Mouse (Mus musculus) heart, embryonic 10.5 days (tissue): ENCODE data around the gene Ccdc63. TPM values are rescaled to one million over a fixed set of nuclear protein-coding genes. Genes with fewer than 3 reads are reported as not detected.
"Not testable (repeated sequence)": the region's sequence is repeated elsewhere in the genome, so short reads cannot be mapped to it uniquely, and the experiment has no call there.

ENCODE experiments used
- DNase-seq: peaks from one replicate; pipeline ENCODE4 v3.0.0-alpha.2; 2017; ENCODE audit warnings: low spot score
- H3K27ac ChIP-seq: fragments of 300-500 bp; sonication (generic); 2 replicates; pipeline ENCODE4 v1.5.1; 2016; ENCODE audit warnings: mild to moderate bottlenecking
- H3K27me3 ChIP-seq: fragments of 300-500 bp; sonication (generic); 2 replicates; pipeline ENCODE4 v1.6.1; 2016; ENCODE audit warnings: mild to moderate bottlenecking; ENCODE audit not compliant: poor library complexity, insufficient read depth, severe bottlenecking
- H3K36me3 ChIP-seq: fragments of 300-500 bp; sonication (generic); 2 replicates; pipeline ENCODE4 v1.6.1; 2016; ENCODE audit warnings: mild to moderate bottlenecking, moderate library complexity
- H3K4me1 ChIP-seq: fragments of 300-500 bp; sonication (generic); 2 replicates; pipeline ENCODE4 v1.6.1; 2016; ENCODE audit warnings: mild to moderate bottlenecking
- H3K4me3 ChIP-seq: fragments of 300-500 bp; sonication (generic); 2 replicates; pipeline ENCODE4 v1.5.1; 2016; ENCODE audit warnings: mild to moderate bottlenecking, moderate library complexity
- H3K9me3 ChIP-seq: fragments of 300-500 bp; sonication (generic); 2 replicates; pipeline ENCODE4 v1.6.1; 2016; ENCODE audit warnings: mild to moderate bottlenecking, moderate library complexity
- WGBS: fragments of 180-500 bp; shearing (Covaris S2); methylation state at CpG from one replicate; pipeline ENCODE4 v1.1.7; 2016; 5-methylcytosine and 5-hydroxymethylcytosine counted together
- polyA plus RNA-seq: library from polyadenylated mRNA; unstranded; fragments of >200 nt; fragmentation: Nextera tagmentation; extraction: Ambion mirVana; gene quantifications from 2 replicates; pipeline ENCODE4 v1.2.1, GENCODE M21; 2016

Gene Ccdc63
- 0.20 and 0.39 TPM in 2 replicates for polyA plus RNA-seq

- Histone ChIP-seq H3K4me1 (peaks cover 25% of the 10 kb centered on the region), H3K36me3 (no peaks in the 10 kb centered on the region), H3K27me3 (no peaks in the 10 kb centered on the region), H3K27ac (no peak within 1 kb of the TSS), H3K4me3 (no peak within 1 kb of the TSS), H3K9me3 (no peaks in the 10 kb centered on the region)
- no peak for DNase-seq
- WGBS, result 91% methylated on average over 3 of the region's 3 CpGs
Measured at GRCm38 (mm10) chr5:122140723-122141122, at the start of gene Ccdc63. Gene Ccdc63 (minus strand): TSS chr5:122140823.

GRCm38 (mm10) chr5:122189115-122189514 is 48.5 kb upstream of the Ccdc63 start:
- no peak overlapping the region for H3K4me3 ChIP-seq
- no peak for DNase-seq
- H3K36me3 ChIP-seq, result no peaks in the 10 kb centered on the region
- H3K9me3 ChIP-seq, result no peaks in the 10 kb centered on the region
- H3K4me1 ChIP-seq, result no peaks in the 10 kb centered on the region
- no peak overlapping the region for H3K27ac ChIP-seq
- H3K27me3 ChIP-seq, result no peaks in the 10 kb centered on the region
- WGBS, result 52% methylated on average over 3 of the region's 3 CpGs

DNA sequence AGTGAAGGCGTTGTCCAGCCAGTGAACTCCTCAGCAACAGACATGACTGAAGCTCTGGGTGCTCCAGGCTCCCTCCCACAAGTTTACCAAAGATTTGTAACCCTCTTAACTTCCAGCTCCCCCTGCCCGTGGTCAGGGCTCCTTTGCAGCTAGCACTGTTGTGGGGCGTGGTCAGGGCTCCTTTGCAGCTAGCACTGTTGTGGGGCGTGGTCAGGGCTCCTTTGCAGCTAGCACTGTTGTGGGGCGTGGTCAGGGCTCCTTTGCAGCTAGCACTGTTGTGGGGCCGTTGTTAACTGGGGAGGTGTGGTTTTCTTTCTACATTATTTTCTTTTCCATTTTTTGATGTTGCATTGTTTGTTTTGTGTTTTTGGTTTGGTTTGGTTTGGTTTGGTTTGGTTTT is 44.2 kb upstream of the Ccdc63 start:
- H3K36me3 ChIP-seq, H3K4me3 ChIP-seq, H3K27me3 ChIP-seq, H3K4me1 ChIP-seq, DNase-seq, H3K9me3 ChIP-seq, H3K27ac ChIP-seq: not testable (repeated sequence)
- 89% methylated on average over 6 of the region's 6 CpGs for WGBS

DNA sequence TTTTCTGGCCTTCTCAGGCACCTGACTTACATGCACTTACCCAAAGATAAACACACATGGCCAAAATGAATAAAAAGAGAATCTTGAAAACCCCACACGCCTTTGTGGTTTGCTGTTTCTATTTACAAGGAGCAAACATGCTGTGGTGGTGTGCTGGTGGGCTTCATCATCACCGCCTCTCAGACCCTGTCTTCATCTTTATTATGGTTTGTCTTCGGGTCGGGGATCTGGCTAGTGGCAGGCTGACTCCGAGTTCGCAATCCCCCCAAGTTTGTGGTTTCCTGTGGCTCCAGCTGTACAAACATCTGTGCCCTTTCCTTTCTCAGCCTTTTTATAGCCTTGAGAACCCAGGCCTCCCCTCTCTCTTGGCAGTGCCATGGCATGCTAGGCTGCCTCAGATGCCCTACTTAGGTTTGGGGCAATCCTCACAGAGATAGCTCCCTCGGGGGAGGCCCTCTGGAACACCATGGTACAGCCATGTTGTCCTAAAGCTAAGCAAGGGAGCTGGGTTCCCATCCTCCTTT is 43.7 kb upstream of the Ccdc63 start:
- DNase-seq, result no peak
- no peak overlapping the region for H3K27ac ChIP-seq
- WGBS, result 90% methylated on average over 7 of the region's 7 CpGs

GRCm38 (mm10) chr5:122179665-122180064 is 39.0 kb upstream of the Ccdc63 start:
- WGBS, result 54% methylated on average over 6 of the region's 6 CpGs

More for the DNA sequence above, 43.7 kb upstream of the Ccdc63 start:
- Histone ChIP-seq H3K27me3 (no peaks in the 10 kb centered on the region), H3K9me3 (no peaks in the 10 kb centered on the region), H3K4me3 (no peak overlapping the region), H3K4me1 (peaks cover 6% of the 10 kb centered on the region; the same call in 1 of the 2 replicates), H3K36me3 (no peaks in the 10 kb centered on the region)

DNA sequence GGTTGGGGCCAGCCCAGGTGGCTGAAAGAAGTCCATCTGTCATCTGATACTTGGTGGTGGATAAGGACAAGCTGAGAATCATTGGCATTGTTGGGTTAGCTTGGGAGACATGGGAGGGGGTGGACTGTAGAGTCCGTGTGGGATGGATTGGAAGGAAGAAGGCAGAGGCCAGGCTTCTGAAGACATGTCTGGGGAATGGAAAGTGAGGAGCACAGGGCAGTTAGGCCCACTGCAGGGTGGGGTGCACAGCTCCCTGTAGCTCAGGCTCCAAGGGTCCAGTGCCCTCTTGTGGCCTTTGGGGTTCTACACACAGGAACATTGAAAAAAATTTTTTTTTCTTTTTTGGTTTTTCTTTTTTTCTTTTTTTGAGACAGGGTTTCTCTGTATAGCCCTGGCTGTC is 35.8 kb upstream of the Ccdc63 start:
- Histone ChIP-seq H3K27ac (no peak overlapping the region), H3K9me3 (no peaks in the 10 kb centered on the region), H3K4me1 (peaks cover 10% of the 10 kb centered on the region; the same call in 1 of the 2 replicates), H3K4me3 (no peak overlapping the region), H3K36me3 (peaks cover 47% of the 10 kb centered on the region), H3K27me3 (no peaks in the 10 kb centered on the region)
- DNase-seq, result no peak
- 42% methylated on average over 1 of the region's 1 CpGs for WGBS

More at GRCm38 (mm10) chr5:122179665-122180064, 39.0 kb upstream of the Ccdc63 start:
- H3K4me3 ChIP-seq, result no peak overlapping the region
- no peaks in the 10 kb centered on the region for H3K9me3 ChIP-seq
- H3K27me3 ChIP-seq, result no peaks in the 10 kb centered on the region
- no peak for DNase-seq
- H3K27ac ChIP-seq, result no peak overlapping the region; the same call in 1 of the 2 replicates
- peaks cover 23% of the 10 kb centered on the region for H3K36me3 ChIP-seq
- H3K4me1 ChIP-seq, result peaks cover 8% of the 10 kb centered on the region; the same call in 1 of the 2 replicates

DNA sequence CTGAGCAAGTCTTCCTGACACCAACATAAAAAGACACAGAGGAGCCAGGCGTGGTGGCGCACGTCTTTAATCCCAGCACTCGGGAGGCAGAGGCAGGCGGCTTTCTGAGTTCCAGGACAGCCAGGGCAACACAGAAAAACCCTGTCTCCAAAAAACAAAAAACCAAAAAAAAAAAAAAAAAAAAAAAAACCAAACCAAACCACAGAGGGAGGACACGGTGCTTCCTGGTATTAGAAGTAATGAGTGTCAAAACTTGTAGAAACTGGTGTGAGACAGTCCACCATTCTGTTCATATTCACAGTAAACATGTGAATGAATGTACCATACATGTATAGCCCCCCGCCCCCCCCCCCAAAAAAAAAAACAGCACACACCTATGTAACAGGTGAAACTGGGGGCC is 35.3 kb upstream of the Ccdc63 start:
- 87% methylated on average over 7 of the region's 7 CpGs for WGBS
- H3K27ac ChIP-seq, result no peak overlapping the region
- no peaks in the 10 kb centered on the region for H3K9me3 ChIP-seq
- no peak for DNase-seq
- no peak overlapping the region for H3K4me3 ChIP-seq
- H3K36me3 ChIP-seq, result peaks cover 51% of the 10 kb centered on the region
- peaks cover 13% of the 10 kb centered on the region; the same call in 1 of the 2 replicates for H3K4me1 ChIP-seq
- no peaks in the 10 kb centered on the region for H3K27me3 ChIP-seq

DNA sequence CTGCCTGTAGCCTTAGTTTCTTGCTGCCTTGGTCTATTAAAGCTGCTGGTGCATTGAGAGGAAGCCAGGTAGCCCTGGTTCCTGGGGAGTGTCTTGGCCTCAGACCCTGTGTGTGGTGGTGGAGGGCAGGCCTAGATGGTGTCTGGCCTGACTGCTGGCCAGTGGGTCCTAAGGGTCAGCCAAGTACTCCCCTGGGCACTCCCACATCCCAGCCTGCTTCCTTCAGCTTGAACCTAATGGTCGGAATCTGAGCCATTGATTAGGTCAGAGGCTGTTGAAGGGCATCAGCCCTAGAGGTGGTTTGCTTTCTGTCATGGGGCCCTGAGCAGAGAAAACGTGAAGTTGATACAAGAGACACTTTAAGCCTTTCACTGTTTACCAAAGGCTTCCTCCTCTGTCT is 34.8 kb upstream of the Ccdc63 start:
- Histone ChIP-seq H3K36me3 (peaks cover 57% of the 10 kb centered on the region), H3K27me3 (no peaks in the 10 kb centered on the region), H3K9me3 (no peaks in the 10 kb centered on the region), H3K27ac (no peak overlapping the region), H3K4me1 (peaks cover 13% of the 10 kb centered on the region; the same call in 1 of the 2 replicates), H3K4me3 (no peak overlapping the region)
- WGBS, result 65% methylated on average over 2 of the region's 2 CpGs
- DNase-seq, result no peak

DNA sequence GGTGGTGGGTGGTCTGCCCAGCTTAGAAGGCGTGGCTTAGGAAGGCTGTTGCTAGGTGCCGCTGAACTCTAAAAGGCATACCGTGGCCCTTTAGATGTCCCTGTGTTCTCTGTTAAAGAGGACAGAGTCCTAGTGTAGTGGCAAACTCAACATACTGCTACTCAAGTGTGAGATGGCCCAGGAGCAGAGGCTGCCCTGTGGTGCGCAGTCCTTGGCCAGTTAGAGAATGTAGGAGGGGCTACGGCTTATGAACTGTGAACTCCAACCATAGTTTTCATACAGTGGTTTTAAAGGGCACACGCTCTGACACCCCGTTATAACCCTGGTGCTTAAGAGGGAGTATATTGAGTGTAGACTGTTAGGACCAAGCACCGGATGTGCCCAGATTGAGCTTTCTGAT is 30.4 kb upstream of the Ccdc63 start:
- no peak for DNase-seq
- Histone ChIP-seq H3K4me1 (peaks cover 21% of the 10 kb centered on the region), H3K27ac (no peak overlapping the region), H3K27me3 (no peaks in the 10 kb centered on the region), H3K4me3 (no peak overlapping the region), H3K36me3 (peaks cover 85% of the 10 kb centered on the region), H3K9me3 (no peaks in the 10 kb centered on the region)
- 94% methylated on average over 8 of the region's 8 CpGs for WGBS

- Histone ChIP-seq H3K4me3 (no peak overlapping the region), H3K9me3 (no peaks in the 10 kb centered on the region), H3K27ac (no peak overlapping the region), H3K27me3 (no peaks in the 10 kb centered on the region), H3K36me3 (peaks cover 97% of the 10 kb centered on the region), H3K4me1 (peaks cover 46% of the 10 kb centered on the region)
- no peak for DNase-seq
- WGBS, result 92% methylated on average over 14 of the region's 14 CpGs
Measured at GRCm38 (mm10) chr5:122168344-122169069, 27.9 kb upstream of the Ccdc63 start.

GRCm38 (mm10) chr5:122166636-122167161 is 26.1 kb upstream of the Ccdc63 start:
- no peak for DNase-seq
- Histone ChIP-seq H3K27me3 (no peaks in the 10 kb centered on the region), H3K27ac (no peak overlapping the region), H3K4me3 (no peak overlapping the region), H3K4me1 (peaks cover 64% of the 10 kb centered on the region), H3K9me3 (no peaks in the 10 kb centered on the region), H3K36me3 (peaks cover 96% of the 10 kb centered on the region)
- 66% methylated on average over 8 of the region's 8 CpGs for WGBS

DNA sequence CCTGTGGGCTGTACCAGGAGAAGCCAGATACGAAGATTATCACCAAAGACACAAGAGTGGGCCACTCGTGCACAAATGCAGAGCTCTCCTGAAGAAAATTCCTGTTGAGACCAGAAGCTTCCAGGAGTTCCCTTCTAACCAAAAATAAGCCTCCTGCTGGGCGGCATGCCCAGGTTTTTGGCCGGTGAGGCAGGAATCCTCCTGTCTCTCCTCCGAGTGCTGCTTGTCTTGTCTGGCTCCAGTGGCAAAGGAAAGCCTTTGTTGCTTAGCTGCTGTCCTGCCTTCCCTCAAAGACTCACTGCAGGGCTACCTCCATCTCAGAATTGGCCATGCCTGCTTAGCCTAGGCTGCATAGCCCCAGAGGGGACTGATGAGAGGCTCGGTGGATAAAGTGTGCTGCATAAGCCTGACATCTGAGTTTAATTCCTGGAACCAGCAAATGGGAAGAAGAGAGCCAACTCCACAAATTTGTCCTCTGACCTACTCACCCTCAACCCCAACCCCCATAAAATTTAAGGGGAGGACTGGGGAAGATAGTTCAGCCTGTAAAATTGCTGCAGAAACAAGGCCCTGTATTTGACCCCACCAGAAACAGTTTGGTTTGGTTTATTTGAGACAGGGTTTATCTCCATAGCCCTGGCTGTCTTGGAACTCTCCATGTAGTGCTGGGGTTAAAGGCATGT is 24.8 kb upstream of the Ccdc63 start:
- DNase-seq, result no peak
- H3K4me3 ChIP-seq, result no peak overlapping the region
- no peaks in the 10 kb centered on the region for H3K27me3 ChIP-seq
- WGBS, result 60% methylated on average over 6 of the region's 6 CpGs
- H3K9me3 ChIP-seq, result no peaks in the 10 kb centered on the region
- H3K27ac ChIP-seq, result peak overlapping the region; percentile 29
- peaks cover 95% of the 10 kb centered on the region for H3K36me3 ChIP-seq
- peaks cover 70% of the 10 kb centered on the region for H3K4me1 ChIP-seq

- DNase-seq, result no peak
- Histone ChIP-seq H3K27me3 (no peaks in the 10 kb centered on the region), H3K36me3 (peaks cover 92% of the 10 kb centered on the region), H3K4me1 (peaks cover 80% of the 10 kb centered on the region), H3K9me3 (no peaks in the 10 kb centered on the region), H3K27ac (no peak overlapping the region; the same call in 1 of the 2 replicates), H3K4me3 (no peak overlapping the region)
- 88% methylated on average over 3 of the region's 3 CpGs for WGBS
Measured at GRCm38 (mm10) chr5:122164011-122164410, 23.4 kb upstream of the Ccdc63 start.
